Mouse (Mus musculus) stomach, embryonic 16.5 days (tissue): ENCODE measurements around the gene Ipmk. TPM values are rescaled to one million over a fixed set of nuclear protein-coding genes. Genes with fewer than 3 reads are reported as not detected.

Experiments used
- polyA plus RNA-seq: library from polyadenylated mRNA; unstranded; fragments of >200 nt; fragmentation: Nextera tagmentation; extraction: Ambion mirVana; gene quantifications from 2 replicates; pipeline ENCODE4 v1.2.1, GENCODE M21; 2015

Gene Ipmk
- polyA plus RNA-seq, 1 experiment from 2014 or later: 12.3 TPM

Other genes starting within 250 kb of the Ipmk start
- gene Bicc1, start 188.1 kb upstream of the Ipmk start, polyA plus RNA-seq: 19.6 and 22.1 TPM in 2 replicates
- 65.0 and 76.1 TPM in 2 replicates for gene Tfam, start 109.5 kb upstream of the Ipmk start, polyA plus RNA-seq
- 44.1 and 47.3 TPM in 2 replicates for gene Ube2d1, start 62.5 kb upstream of the Ipmk start, polyA plus RNA-seq
- gene Cisd1, start 2.8 kb upstream of the Ipmk start, polyA plus RNA-seq: 92.8 and 103 TPM in 2 replicates